Mouse (Mus musculus): ENCODE measurements at regions not wholly inside any gene's neighbourhood (a gene's known extent, or its start where the extent isn't known, plus 50 kb on each side); places are given as distances from the start of the nearest gene placed in this dataset.
A peak's percentile ranks its signal among the peaks of the same experiment; 100 is the strongest.

- no peak for DNase-seq
These were observed 126.7 kb upstream of the Cadm1 start for GRCm38 (mm10) chr9:47403317-47403716.

- no peak for DNase-seq
These were observed 125.2 kb upstream of the Cadm1 start for GRCm38 (mm10) chr9:47404821-47405220.

DNA sequence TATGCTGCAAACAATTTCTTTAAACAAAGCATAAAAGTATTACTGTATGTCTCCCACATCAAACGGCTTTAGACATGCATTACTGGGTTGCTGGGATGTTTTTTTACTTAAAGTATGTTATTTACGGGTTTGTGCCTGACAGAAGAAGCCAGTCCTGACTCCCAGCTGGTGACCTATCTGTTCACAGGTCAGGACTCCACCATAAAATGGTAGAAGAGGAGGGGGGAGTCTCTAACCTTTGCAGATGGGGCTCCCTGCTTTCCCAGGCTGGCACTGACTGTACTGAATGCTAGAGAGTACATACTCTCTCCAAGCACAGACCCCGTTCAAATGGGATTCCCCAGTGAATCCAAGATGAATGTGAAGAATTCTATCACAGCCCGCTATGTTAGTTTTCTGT, 124.4 kb upstream of the Cadm1 start:
- no peak for DNase-seq

DNA sequence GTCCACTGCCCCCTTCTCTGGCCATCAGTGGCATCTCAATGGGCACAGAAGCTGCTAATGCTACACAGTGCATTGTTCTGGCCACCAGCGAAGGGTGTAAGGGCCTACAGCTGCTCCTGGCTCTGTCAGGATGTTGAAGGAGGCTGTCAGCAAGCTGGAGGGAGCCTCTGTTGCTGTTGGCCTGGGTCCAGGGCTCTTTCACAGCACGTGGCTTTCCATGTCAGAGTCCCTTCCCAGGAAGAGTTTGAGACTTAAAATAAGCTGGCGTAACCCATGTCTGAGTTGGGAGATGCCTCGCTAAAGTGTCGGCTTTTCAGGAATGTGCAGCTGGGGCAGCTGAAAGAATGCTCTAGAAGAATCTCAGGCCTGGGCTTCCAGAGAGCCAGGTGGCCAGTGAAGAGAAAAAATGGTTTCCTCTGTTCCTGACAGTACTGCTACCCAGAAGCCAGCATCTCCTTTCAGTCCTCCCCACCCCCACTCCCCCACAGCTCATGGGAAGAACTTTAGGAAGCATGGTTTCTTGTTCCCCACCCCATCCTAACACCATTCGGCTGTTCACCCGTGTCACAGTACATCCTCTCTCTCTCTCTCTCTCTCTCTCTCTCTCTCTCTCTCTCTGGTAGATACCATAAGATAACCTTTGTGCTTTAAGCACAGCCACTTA, 122.8 kb upstream of the Cadm1 start:
- peak; percentile 82 for DNase-seq

DNA sequence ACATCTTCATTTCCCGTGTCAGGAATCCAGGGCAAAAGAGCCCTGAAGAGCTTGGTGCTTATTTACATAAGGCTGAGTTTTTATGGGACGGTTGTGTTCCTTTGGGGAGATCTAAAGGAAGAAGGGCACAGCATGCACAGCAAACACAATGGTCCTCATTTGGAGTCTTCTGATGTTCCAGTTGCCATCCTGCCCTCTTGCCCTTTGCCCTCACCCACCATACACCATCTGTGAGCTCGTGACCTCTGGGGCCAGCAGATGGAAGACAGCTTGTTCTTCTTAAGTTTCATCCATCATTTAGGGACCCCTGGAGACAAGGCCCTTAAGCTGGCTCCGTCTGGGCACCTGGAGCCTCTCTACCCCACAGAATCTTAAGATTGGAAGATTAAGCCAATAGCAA, 121.9 kb upstream of the Cadm1 start:
- no peak for DNase-seq

- no peak for DNase-seq
These were observed 120.4 kb upstream of the Cadm1 start for GRCm38 (mm10) chr9:47409579-47409978.

GRCm38 (mm10) chr9:47412786-47413185, 117.2 kb upstream of the Cadm1 start:
- DNase-seq = no peak

- DNase-seq = no peak
These were observed 115.5 kb upstream of the Cadm1 start for GRCm38 (mm10) chr9:47414350-47414988.

DNA sequence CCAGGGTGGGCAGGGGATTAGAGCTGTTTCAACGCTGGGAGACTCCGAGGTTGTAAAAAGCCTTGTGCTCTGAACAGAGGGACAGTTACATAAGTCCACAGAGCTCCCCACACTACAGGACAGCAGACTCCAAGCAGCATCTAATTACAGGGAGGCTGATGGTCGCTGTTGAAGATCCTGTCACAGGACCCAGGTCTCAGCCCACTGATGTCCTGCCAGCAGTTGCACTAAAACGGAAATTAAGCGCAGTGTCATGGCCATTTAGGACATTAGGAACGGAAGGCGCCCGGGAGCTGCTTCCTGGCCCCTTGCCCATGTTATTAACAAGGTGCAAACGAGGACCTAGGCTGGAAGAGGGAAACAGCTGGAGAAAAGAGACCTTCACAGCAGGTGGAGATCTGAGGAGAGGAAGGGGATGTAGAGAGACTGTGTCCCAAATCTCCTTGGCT, 107.8 kb upstream of the Cadm1 start:
- DNase-seq = peak; percentile 84

- peak; percentile 78 for DNase-seq
These were observed 107.1 kb upstream of the Cadm1 start for GRCm38 (mm10) chr9:47422741-47423461.

- DNase-seq = no peak
These were observed 106.5 kb upstream of the Cadm1 start for GRCm38 (mm10) chr9:47423462-47423832.

GRCm38 (mm10) chr9:47424191-47424590, 105.8 kb upstream of the Cadm1 start:
- no peak for DNase-seq

DNA sequence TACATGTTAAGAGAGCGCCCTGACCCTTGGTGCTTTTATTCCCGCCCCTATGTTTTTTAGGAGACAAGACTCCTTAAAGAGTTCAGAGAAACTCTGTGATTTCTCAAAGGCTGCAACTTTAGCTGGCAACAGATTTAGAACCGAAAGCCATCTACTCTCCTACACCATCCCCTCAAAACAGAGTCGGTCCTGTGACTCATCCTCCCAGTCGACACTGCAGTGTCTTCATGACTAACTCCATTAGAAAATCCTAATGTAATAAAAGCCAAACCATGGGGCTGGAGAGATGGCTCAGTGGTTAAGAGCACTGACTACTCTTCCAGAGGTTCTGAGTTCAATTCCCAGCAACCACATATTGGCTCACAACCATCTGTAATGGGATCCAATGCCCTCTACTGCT, 103.3 kb upstream of the Cadm1 start:
- no peak for DNase-seq

- no peak for DNase-seq
These were observed 101.1 kb upstream of the Cadm1 start for GRCm38 (mm10) chr9:47428710-47429341.

DNA sequence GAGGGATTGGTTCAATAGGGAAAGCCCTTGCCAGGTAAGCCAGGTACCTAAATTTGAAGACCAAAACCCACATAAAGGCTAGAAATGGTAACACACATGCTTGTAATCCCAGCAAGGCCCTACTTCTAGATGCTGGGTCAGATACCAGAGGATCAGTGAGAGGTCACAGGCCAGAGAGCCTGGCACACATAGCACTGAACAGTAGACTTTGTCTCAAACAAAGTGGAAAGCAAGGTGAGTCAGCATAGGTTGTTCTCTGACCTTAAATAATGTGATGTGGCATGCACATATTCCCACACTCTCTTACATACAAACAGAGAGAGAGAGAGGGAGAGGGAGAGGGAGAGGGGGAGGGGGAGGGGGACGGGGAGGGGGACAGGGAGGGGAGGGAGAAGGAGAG, 100.3 kb upstream of the Cadm1 start:
- no peak for DNase-seq

DNA sequence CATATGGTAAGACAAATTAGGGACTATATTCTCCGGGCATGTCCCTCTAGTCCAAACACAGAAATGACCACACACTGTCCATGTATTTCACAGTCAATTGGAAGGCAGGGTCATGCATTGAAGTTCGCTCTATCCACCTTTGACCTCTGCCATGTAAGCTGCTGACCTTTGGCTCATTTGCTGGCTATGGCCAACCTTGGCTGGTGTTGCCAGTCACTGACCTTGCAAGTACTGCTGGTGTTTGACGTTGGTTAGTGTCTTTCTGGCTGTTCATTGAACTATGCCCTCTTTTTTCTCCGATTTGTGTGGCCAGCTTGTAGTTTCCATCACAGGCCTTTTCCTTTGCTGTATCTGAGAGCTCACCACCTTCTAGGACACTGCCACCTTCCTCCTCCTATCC, 97.3 kb upstream of the Cadm1 start:
- DNase-seq = no peak

- no peak for DNase-seq
These were observed 96.8 kb upstream of the Cadm1 start for GRCm38 (mm10) chr9:47433185-47433584.

GRCm38 (mm10) chr9:47434091-47434490, 95.9 kb upstream of the Cadm1 start:
- no peak for DNase-seq

- DNase-seq = no peak
These were observed 91.0 kb upstream of the Cadm1 start for GRCm38 (mm10) chr9:47438976-47439375.

GRCm38 (mm10) chr9:47439506-47439905, 90.5 kb upstream of the Cadm1 start:
- no peak for DNase-seq

DNA sequence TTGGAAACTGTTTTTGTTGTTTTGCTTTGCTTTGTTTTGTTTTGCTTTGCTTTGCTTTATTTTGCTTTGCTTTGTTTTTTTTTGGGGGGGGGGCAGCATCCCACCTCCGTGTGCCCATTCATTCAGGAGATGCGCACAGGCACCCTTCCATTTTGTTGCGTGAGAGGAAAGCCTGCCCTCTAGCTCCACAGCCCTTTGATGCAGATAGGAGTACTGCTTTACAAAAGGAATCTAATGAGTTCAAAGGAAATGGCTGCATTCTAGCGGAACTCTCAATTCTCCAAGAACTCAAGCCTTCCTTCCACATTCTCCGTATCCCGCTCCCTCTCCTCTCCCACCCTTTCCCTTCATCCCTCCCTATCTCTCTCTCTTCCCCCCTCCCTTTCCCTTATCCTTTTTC, 89.8 kb upstream of the Cadm1 start:
- no peak for DNase-seq

DNA sequence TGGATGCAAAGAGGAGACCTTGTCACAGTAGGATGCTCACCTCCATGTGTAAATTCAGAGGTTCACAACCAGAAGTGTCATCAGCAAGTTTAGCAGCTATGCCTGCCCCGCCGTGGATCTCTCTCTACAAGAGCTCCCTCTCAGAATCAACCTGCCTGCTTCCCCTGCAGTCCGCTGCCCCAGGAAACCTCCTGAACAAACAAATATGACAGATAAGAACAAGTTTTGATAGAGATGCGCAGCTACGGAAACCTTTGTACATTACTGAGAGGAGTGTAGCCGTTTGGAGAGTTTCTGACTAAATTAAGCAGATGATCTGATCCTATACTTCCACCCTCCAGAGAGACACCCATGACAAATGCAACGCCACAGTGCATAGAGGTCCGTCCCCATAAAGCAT, 88.8 kb upstream of the Cadm1 start:
- no peak for DNase-seq

- DNase-seq = no peak
These were observed 85.8 kb upstream of the Cadm1 start for GRCm38 (mm10) chr9:47444168-47444567.

- no peak for DNase-seq
These were observed 85.2 kb upstream of the Cadm1 start for GRCm38 (mm10) chr9:47444752-47445151.

Measured in kidney, postnatal 14 days (tissue).